ENCODE assay signal across 11 mouse cellular contexts in genomic region chr8:107671471-107671870, GRCm38 (mm10).
DNase-seq lines count a peak whose midpoint lies in the region; ATAC-seq lines count a peak whose summit lies in the region.
"Had no signal": no experiment of that assay in that cellular context is flagged by ENCODE, and none has a peak within 500 bp of the region (broad histone marks: within the 10 kb centered on the region; RNA-seq: fewer than 3 reads in every experiment).

No protein-coding gene starts in this region.

- no peak overlapping the region; the same call in 1 of the 2 replicates for H3K27ac ChIP-seq in limb, embryonic 13.5 days
- H3K27ac ChIP-seq in limb, embryonic 10.5 days = no peak overlapping the region
- H3K27ac ChIP-seq in embryonic facial prominence, embryonic 15.5 days (replicated peaks) = no peak overlapping the region
- 0 out of 2 replicates have a peak overlapping the region, but pooled peaks have one; percentile 1 for H3K27ac ChIP-seq in hindbrain, embryonic 14.5 days
- H3K27ac ChIP-seq in neural tube, embryonic 13.5 days (replicated peaks) = 0 out of 2 replicates have a peak overlapping the region, but pooled peaks have one; percentile 18
- H3K27ac ChIP-seq: gastrocnemius, adult 2 months had no signal

- no peaks in the 10 kb centered on the region for H3K27me3 ChIP-seq in limb, embryonic 13.5 days
- no peaks in the 10 kb centered on the region for H3K27me3 ChIP-seq in limb, embryonic 10.5 days (ENCODE audit: low read depth, poor library complexity, severe bottlenecking)
- H3K27me3 ChIP-seq in embryonic facial prominence, embryonic 15.5 days = peaks cover 3% of the 10 kb centered on the region; the same call in 1 of the 2 replicates
- H3K27me3 ChIP-seq in hindbrain, embryonic 14.5 days (ENCODE audit: control insufficient read depth, insufficient read depth, low read length) = no peaks in the 10 kb centered on the region
- H3K27me3 ChIP-seq in neural tube, embryonic 13.5 days = no peaks in the 10 kb centered on the region

- no peak overlapping the region for H3K9ac ChIP-seq in limb, embryonic 13.5 days
- H3K9ac ChIP-seq in embryonic facial prominence, embryonic 15.5 days = no peak overlapping the region
- no peak overlapping the region for H3K9ac ChIP-seq in hindbrain, embryonic 14.5 days
- no peak overlapping the region for H3K9ac ChIP-seq in neural tube, embryonic 13.5 days

- H3K36me3 ChIP-seq in limb, embryonic 13.5 days = no peaks in the 10 kb centered on the region
- H3K36me3 ChIP-seq in limb, embryonic 10.5 days = no peaks in the 10 kb centered on the region
- H3K36me3 ChIP-seq in embryonic facial prominence, embryonic 15.5 days = no peaks in the 10 kb centered on the region
- H3K36me3 ChIP-seq in hindbrain, embryonic 14.5 days (replicated peaks; ENCODE audit: control insufficient read depth, insufficient read depth) = no peaks in the 10 kb centered on the region
- no peaks in the 10 kb centered on the region for H3K36me3 ChIP-seq in neural tube, embryonic 13.5 days

- H3K4me2 ChIP-seq in limb, embryonic 13.5 days (replicated peaks) = no peak overlapping the region
- H3K4me2 ChIP-seq in embryonic facial prominence, embryonic 15.5 days (replicated peaks) = 0 out of 2 replicates have a peak overlapping the region, but pooled peaks have one; percentile 3
- no peak overlapping the region for H3K4me2 ChIP-seq in hindbrain, embryonic 14.5 days (replicated peaks)
- H3K4me2 ChIP-seq in neural tube, embryonic 13.5 days = no peak overlapping the region; the same call in 1 of the 2 replicates

- 18% methylated on average over 8 of the region's 8 CpGs for WGBS in limb, embryonic 13.5 days
- WGBS in limb, embryonic 10.5 days = 47% methylated on average over 8 of the region's 8 CpGs
- WGBS in embryonic facial prominence, embryonic 15.5 days = 27% methylated on average over 8 of the region's 8 CpGs
- WGBS in hindbrain, embryonic 14.5 days = 23% methylated on average over 8 of the region's 8 CpGs
- WGBS in neural tube, embryonic 13.5 days = 11% methylated on average over 8 of the region's 8 CpGs

- ATAC-seq in limb, embryonic 13.5 days (ENCODE audit: low FRiP score, low read depth) = 0 out of 2 replicates have a peak, but pooled peaks have one; percentile 54
- no peak; the same call in 1 of the 2 replicates for ATAC-seq in embryonic facial prominence, embryonic 15.5 days (ENCODE audit: insufficient number of reproducible peaks, low FRiP score, low TSS enrichment, low read depth)
- peak; percentile 73; the same call in 1 of the 2 replicates for ATAC-seq in hindbrain, embryonic 14.5 days (ENCODE audit: low FRiP score)
- ATAC-seq in neural tube, embryonic 13.5 days (ENCODE audit: low read depth) = peak; percentile 90

- H3K9me3 ChIP-seq in limb, embryonic 13.5 days = no peaks in the 10 kb centered on the region
- H3K9me3 ChIP-seq in limb, embryonic 10.5 days (replicated peaks) = no peaks in the 10 kb centered on the region
- H3K9me3 ChIP-seq in embryonic facial prominence, embryonic 15.5 days (replicated peaks) = no peaks in the 10 kb centered on the region
- no peaks in the 10 kb centered on the region for H3K9me3 ChIP-seq in hindbrain, embryonic 14.5 days (ENCODE audit: control insufficient read depth, low read length)
- no peaks in the 10 kb centered on the region for H3K9me3 ChIP-seq in neural tube, embryonic 13.5 days

- H3K4me3 ChIP-seq in limb, embryonic 13.5 days = no peak overlapping the region
- no peak overlapping the region for H3K4me3 ChIP-seq in limb, embryonic 10.5 days
- no peak overlapping the region for H3K4me3 ChIP-seq in embryonic facial prominence, embryonic 15.5 days (replicated peaks)
- H3K4me3 ChIP-seq in hindbrain, embryonic 14.5 days (replicated peaks; ENCODE audit: low read length) = no peak overlapping the region
- no peak overlapping the region for H3K4me3 ChIP-seq in neural tube, embryonic 13.5 days
- H3K4me3 ChIP-seq: gastrocnemius, adult 2 months had no signal

- DNase-seq in limb, embryonic 10.5 days (ENCODE audit: low spot score) = no peak
- DNase-seq in hindbrain, embryonic 14.5 days (ENCODE audit: low spot score) = peak; percentile 64
- DNase-seq in frontal cortex, postnatal 25 days (ENCODE audit: low spot score in 2 of 2) = no peak
- DNase-seq in adrenal gland, postnatal 10 days = no peak
- DNase-seq: cerebellum, adult 9-11 months; gastrocnemius, adult 2 months; heart, postnatal 10 days; lung, postnatal 36 days had no signal

- peaks cover 14% of the 10 kb centered on the region for H3K4me1 ChIP-seq in limb, embryonic 13.5 days
- H3K4me1 ChIP-seq in limb, embryonic 10.5 days = peaks cover 14% of the 10 kb centered on the region
- peaks cover 5% of the 10 kb centered on the region; the same call in 1 of the 2 replicates for H3K4me1 ChIP-seq in embryonic facial prominence, embryonic 15.5 days
- H3K4me1 ChIP-seq in hindbrain, embryonic 14.5 days (replicated peaks; ENCODE audit: control insufficient read depth, insufficient read depth, low read length) = no peaks in the 10 kb centered on the region; the same call in 1 of the 2 replicates
- peaks cover 8% of the 10 kb centered on the region for H3K4me1 ChIP-seq in neural tube, embryonic 13.5 days (replicated peaks)

Comparison
In these comparisons a context has a peak if more than half of its experiments do, and no peak if none do; other contexts are left out.
1. H3K27ac ChIP-seq: peak in hindbrain, embryonic 14.5 days (single experiment) and neural tube, embryonic 13.5 days (single experiment); none in limb, embryonic 13.5 days (single experiment), limb, embryonic 10.5 days (single experiment) and embryonic facial prominence, embryonic 15.5 days (single experiment).